Mouse (Mus musculus) liver, embryonic 18 days (tissue): ENCODE results near the gene Olfr1097. TPM values are rescaled to one million over a fixed set of nuclear protein-coding genes. Genes with fewer than 3 reads are reported as not detected.

Source experiments
- polyA plus RNA-seq: library from polyadenylated mRNA; depleted of rRNA; stranded (reverse); fragments of >200 nt; gene quantifications from 2 replicates; pipeline ENCODE4 v1.2.3, GENCODE M21; 2012; rRNA removed

The Olfr1097 gene
- polyA plus RNA-seq = not detected in 2 replicates

GRCm38 (mm10) chr2:86892116-86892515 is at the start of gene Olfr1097:
Gene Olfr1097 (minus strand): TSS chr2:86892216.

GRCm38 (mm10) chr2:86924445-86924844 is 32.4 kb upstream of the Olfr1097 start, which contains the start of gene Olfr1098:
Gene Olfr1098 (minus strand): TSS chr2:86924545.

DNA sequence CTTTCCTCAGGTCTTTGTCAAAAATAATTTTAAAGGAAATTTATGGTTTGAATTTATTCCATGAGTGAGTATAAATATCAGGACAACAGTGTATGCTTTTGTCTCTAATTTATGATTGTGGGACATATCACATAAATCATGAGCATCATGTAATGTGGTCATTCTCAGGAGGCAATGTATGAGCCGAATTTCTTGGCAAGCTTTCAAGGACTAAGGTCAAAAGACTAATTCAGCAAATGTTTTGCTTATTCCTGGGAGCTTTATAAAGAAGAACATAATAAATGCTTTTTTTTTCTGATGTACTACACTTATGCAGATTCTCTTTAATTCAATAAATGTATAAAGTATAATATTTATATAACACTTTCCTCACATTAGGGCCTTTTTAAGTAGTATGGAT is 17.3 kb downstream of the Olfr1097 start, which contains the start of gene Gm13723:
Gm13723 (minus strand) TSS at position 101 of the 400 bp plus-strand sequence.

DNA sequence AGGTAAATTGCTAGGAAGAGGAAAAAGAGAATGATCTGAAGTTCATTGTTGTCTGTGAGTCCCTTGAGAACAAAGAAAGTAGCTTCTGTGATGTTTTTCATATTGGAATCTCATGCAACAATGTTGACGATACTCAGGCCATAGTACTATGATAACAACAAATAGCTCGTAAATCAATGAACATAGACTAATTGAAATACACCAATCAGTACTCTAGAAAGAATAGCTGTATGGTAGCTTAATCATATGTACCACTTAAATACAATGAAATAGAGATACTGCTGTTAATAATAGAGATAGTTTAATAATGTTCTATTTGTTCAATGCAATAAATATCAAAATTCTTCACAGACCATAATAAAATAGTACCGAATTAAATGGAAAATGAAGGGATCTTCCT is 40.4 kb downstream of the Olfr1097 start, which contains the start of gene Olfr1095:
Olfr1095 (minus strand) TSS at position 101 of the 400 bp plus-strand sequence.

Other genes starting within 250 kb of the Olfr1097 start
- gene Olfr1085, start 230.2 kb downstream of the Olfr1097 start, polyA plus RNA-seq = not detected in 2 replicates
- not detected in 2 replicates for gene Olfr1086, start 212.1 kb downstream of the Olfr1097 start, polyA plus RNA-seq
- not detected in 2 replicates for gene Olfr1087, start 193.8 kb downstream of the Olfr1097 start, polyA plus RNA-seq
- not detected in 2 replicates for gene Olfr1089, start 158.5 kb downstream of the Olfr1097 start, polyA plus RNA-seq
- gene Olfr1090, start 133.2 kb downstream of the Olfr1097 start, polyA plus RNA-seq = not detected in 2 replicates
- not detected in 2 replicates for gene Olfr1093, start 109.7 kb downstream of the Olfr1097 start, polyA plus RNA-seq
- gene Olfr141, start 82.2 kb downstream of the Olfr1097 start, polyA plus RNA-seq = not detected in 2 replicates
- not detected in 2 replicates for gene Olfr1094, start 67.6 kb downstream of the Olfr1097 start, polyA plus RNA-seq
- not detected in 2 replicates for gene Olfr1095, start 40.5 kb downstream of the Olfr1097 start, polyA plus RNA-seq
- not detected in 2 replicates for gene Gm13723, start 17.4 kb downstream of the Olfr1097 start, polyA plus RNA-seq
- gene Olfr1098, start 32.3 kb upstream of the Olfr1097 start, polyA plus RNA-seq = not detected in 2 replicates
- not detected in 2 replicates for gene Olfr1099, start 68.5 kb upstream of the Olfr1097 start, polyA plus RNA-seq
- not detected in 2 replicates for gene Olfr1100, start 87.7 kb upstream of the Olfr1097 start, polyA plus RNA-seq
- not detected in 2 replicates for gene Olfr1101, start 99.0 kb upstream of the Olfr1097 start, polyA plus RNA-seq
- gene Olfr1102, start 106.2 kb upstream of the Olfr1097 start, polyA plus RNA-seq = not detected in 2 replicates
- gene Olfr1104, start 134.9 kb upstream of the Olfr1097 start, polyA plus RNA-seq = not detected in 2 replicates
- gene Olfr1105, start 144.3 kb upstream of the Olfr1097 start, polyA plus RNA-seq = not detected in 2 replicates
- not detected in 2 replicates for gene Olfr1106, start 160.1 kb upstream of the Olfr1097 start, polyA plus RNA-seq
- gene Olfr1107, start 183.6 kb upstream of the Olfr1097 start, polyA plus RNA-seq = not detected in 2 replicates
- gene Olfr1109, start 203.8 kb upstream of the Olfr1097 start, polyA plus RNA-seq = not detected in 2 replicates
- not detected in 2 replicates for gene Olfr259, start 222.4 kb upstream of the Olfr1097 start, polyA plus RNA-seq
- not detected in 2 replicates for gene Olfr1110, start 248.1 kb upstream of the Olfr1097 start, polyA plus RNA-seq